Mouse (Mus musculus): ENCODE measurements around the gene Atf6b. TPM values are rescaled to one million over a fixed set of nuclear protein-coding genes. Genes with fewer than 3 reads are reported as not detected.

Gene Atf6b
- total RNA-seq, 2 experiments from 2014 or later: 76.4 to 80.3 TPM

DNA sequence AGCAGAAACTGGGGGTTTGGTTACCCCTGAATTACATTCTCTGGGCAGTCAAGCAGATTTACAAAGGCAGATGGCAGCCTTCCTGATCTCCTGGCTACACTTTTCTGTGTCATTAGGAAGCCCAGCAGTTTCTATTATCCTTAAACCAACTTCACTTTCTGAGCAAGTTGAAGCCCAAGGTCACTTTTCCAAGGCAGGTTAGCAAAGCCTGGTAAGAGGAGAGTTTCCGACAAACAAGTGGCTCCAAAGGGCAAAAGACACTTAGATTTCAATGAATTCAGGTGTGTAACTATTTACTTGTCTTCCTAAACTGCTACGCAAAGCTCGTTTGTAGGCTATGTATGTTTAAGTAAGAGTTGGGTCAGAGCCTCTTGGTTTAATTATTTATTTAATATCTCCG is 3.6 kb upstream of the Atf6b start:
- no peak for DNase-seq (ENCODE audit: low spot score in 2 of 2)
- intact Hi-C loops (cut with DNase I): no loop called here

- DNase-seq (ENCODE audit: low spot score in 2 of 2): no peak
- intact Hi-C loops (cut with DNase I): no loop called here
Observed at GRCm38 (mm10) chr17:34643944-34644343, 3.0 kb upstream of the Atf6b start.

DNA sequence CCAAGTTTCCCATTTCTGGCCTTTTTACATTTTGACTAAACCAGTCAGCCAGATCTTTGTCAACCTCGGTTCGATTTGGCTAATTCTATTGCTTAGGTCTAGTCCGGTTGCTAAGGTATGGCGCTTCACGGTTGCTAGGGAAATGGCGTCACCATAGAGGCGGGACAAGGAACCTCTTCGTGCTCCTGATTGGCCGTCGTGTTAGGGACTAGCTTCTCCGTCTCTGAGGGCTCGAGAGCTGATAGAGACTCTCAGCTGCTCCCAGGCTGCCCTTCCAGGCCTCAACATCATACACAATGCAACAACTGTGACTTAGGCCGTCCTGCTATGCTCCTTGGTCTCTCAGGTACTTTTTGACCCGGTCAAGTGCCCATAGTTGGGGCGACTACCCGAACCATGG is 2.3 kb upstream of the Atf6b start, which contains the start of gene Fkbpl:
Gene Fkbpl (plus strand): TSS at position 157 of the 400 bp plus-strand sequence.
- DNase-seq (ENCODE audit: low spot score in 2 of 2): peak; percentile 98
- intact Hi-C loops (cut with DNase I): no loop called here

DNA sequence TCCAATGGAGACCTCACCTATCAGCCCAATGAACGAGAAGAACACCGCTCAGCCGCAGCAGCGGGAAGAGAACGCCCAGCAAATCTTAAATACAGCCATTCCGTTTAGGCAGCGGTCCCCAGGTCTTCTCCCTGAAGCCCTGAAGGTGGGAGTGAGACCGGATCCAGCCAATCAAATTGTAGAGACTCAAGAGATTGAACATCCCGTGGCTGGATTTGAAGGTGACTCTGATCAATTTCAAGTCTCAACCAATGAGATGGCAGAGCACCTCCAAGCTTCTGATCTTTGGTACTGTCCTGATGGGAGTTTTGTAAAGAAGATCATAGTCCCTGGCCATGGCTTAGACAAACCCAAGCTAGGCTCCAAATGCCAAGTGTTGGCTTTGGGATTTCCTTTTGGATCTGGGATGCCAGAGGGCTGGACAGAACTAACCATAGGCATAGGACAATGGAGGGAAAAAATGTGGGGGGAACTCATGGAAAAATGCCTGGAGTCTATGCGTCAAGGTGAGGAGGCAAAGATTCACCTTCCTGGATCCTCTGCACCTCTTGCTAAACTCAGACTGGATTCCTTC is 1.6 kb upstream of the Atf6b start:
- no peak for DNase-seq (ENCODE audit: low spot score in 2 of 2)
- intact Hi-C loops (cut with DNase I): no loop called here

DNA sequence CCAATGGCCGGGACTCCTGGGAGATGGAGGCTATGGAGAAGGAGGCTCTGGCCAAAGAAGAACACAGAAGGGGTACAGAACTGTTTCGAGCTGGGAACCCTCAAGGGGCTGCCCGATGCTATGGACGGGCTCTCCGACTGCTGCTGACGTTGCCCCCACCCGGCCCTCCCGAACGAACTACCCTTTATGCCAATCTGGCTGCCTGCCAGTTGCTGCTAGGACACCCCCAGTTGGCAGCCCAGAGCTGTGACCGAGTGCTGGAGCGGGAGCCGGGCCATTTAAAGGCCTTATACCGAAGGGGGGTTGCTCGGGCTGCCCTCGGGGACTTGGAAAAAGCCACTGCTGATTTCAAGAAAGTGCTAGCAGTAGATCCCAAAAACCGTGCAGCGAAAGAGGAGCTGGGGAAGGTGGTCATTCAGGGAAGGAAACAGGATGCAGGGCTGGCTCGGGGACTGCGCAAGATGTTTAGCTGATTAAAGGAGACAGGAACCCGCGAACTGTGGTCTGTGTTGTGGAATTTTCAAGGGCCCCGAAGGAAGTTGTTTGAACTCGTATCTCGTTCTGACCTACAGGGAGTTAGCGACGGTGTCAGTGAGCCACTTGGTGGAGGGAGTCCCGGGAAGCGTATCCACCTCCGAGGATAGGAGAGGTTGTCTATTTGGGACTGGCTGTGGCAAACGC is 975 bp upstream of the Atf6b start:
- DNase-seq (ENCODE audit: low spot score in 2 of 2): no peak
- intact Hi-C loops (cut with DNase I): no loop called here

- intact Hi-C loops (cut with DNase I): no loop called here
- no peak for DNase-seq (ENCODE audit: low spot score in 2 of 2)
Observed at GRCm38 (mm10) chr17:34648141-34648890, 1.4 kb downstream of the Atf6b start.

GRCm38 (mm10) chr17:34649106-34649864 is 2.3 kb downstream of the Atf6b start:
- no peak for DNase-seq (ENCODE audit: low spot score in 2 of 2)
- intact Hi-C loops (cut with DNase I): no loop called here

GRCm38 (mm10) chr17:34650781-34651180 is 3.8 kb downstream of the Atf6b start:
- DNase-seq (ENCODE audit: low spot score in 2 of 2): no peak
- intact Hi-C loops (cut with DNase I): loop anchor here (5.0 to 10.0 kb wide), 3 partner anchors 62 to 187 kb away; partner anchors contain the start of genes Cyp21a1, Dxo and Stk19

- no peak for DNase-seq (ENCODE audit: low spot score in 2 of 2)
- intact Hi-C loops (cut with DNase I): loop anchor here (5.0 to 10.0 kb wide), 3 partner anchors 61 to 186 kb away; partner anchors contain the start of genes Cyp21a1, Dxo and Stk19
Observed at GRCm38 (mm10) chr17:34651507-34652221, 4.7 kb downstream of the Atf6b start.

GRCm38 (mm10) chr17:34652546-34652945 is 5.6 kb downstream of the Atf6b start:
- intact Hi-C loops (cut with DNase I): loop anchor here (5.0 to 10.0 kb wide), 3 partner anchors 60 to 185 kb away; partner anchors contain the start of genes Cyp21a1, Dxo and Stk19
- no peak for DNase-seq (ENCODE audit: low spot score in 2 of 2)

GRCm38 (mm10) chr17:34652985-34653384 is 6.0 kb downstream of the Atf6b start:
- intact Hi-C loops (cut with DNase I): loop anchor here (5.0 to 10.0 kb wide), 3 partner anchors 59 to 184 kb away; partner anchors contain the start of genes Cyp21a1, Dxo and Stk19
- no peak for DNase-seq (ENCODE audit: low spot score in 2 of 2)

GRCm38 (mm10) chr17:34653746-34654285 is 6.9 kb downstream of the Atf6b start:
- intact Hi-C loops (cut with DNase I): loop anchor here (5.0 to 10.0 kb wide), 3 partner anchors 58 to 183 kb away; partner anchors contain the start of genes Cyp21a1, Dxo and Stk19
- peak in 1 of 2 experiments; percentile 66 for DNase-seq (ENCODE audit: low spot score in 2 of 2)

DNA sequence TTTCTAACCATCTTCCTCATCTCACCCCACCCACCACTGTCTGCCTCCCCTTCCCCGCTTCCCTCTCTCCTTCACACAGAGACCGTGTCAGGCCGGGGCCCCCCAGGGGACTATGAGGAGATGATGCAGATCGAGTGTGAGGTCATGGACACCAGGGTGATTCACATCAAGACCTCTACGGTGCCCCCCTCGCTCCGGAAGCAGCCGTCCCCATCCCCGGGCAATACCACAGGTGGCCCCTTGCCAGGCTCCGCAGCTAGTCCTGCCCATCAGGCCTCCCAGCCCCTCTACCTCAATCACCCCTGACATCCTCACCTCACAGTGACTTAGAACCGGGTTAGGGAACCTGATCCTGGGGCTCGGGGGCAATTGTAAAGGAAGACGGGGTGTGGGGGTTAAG is 7.4 kb downstream of the Atf6b start:
- no peak for DNase-seq (ENCODE audit: low spot score in 2 of 2)
- intact Hi-C loops (cut with DNase I): loop anchor here (5.0 to 10.0 kb wide), 3 partner anchors 58 to 183 kb away; partner anchors contain the start of genes Cyp21a1, Dxo and Stk19

DNA sequence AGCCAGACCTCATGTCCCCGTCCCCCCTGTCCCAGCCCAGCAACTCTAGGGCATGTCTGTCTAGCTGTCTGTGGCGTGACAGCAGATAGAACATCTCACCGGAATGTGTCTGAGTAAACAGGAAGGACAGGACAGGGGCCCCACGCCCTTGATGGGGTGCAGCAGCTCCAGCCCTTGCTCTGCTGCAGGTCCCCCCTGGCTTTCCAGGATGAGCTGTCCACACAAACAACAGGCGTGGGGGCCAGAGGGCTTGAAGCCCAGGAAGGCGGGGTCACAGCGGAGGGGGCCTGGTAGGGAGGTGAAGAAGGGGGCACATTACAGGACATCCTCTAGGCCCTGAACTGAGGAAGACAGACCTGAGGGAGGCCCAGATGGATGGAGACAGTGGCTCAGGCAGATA is 8.2 kb downstream of the Atf6b start:
- no peak for DNase-seq (ENCODE audit: low spot score in 2 of 2)
- intact Hi-C loops (cut with DNase I): loop anchor here (10.0 kb wide), 1 partner anchor 150 kb away; the partner anchor contains the start of gene Cyp21a1

DNA sequence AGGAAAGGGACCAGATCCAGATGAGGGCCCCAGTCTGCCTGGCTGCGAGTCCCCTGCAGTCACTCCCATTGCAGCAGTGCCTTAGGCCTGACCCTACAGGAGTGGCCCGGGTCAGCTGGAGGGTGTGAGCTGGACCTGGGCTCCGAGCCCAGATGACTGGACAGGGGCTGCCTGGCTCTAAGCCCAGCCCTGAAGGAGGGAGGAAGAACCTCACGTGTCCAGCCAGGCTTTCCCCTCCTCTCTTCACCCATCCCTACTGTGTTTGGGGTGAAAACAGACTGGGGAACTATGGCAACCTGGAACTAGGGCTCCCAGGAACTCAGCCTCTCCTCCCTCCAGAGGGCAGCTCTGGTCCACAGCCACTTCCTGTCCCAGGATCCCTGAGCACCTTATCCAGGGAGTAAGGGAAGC is 8.6 kb downstream of the Atf6b start:
- DNase-seq (ENCODE audit: low spot score in 2 of 2): peak; percentile 58 to 75

GRCm38 (mm10) chr17:34656666-34657065 is 9.7 kb downstream of the Atf6b start:
- no peak for DNase-seq (ENCODE audit: low spot score in 2 of 2)
- intact Hi-C loops (cut with DNase I): loop anchor here (10.0 kb wide), 1 partner anchor 148 kb away; the partner anchor contains the start of gene Cyp21a1

More for the DNA sequence above, 8.6 kb downstream of the Atf6b start:
- intact Hi-C loops (cut with DNase I): loop anchor here (10.0 kb wide), 1 partner anchor 149 kb away; the partner anchor contains the start of gene Cyp21a1

GRCm38 (mm10) chr17:34657271-34657670 is 10.3 kb downstream of the Atf6b start:
- intact Hi-C loops (cut with DNase I): loop anchor here (10.0 kb wide), 1 partner anchor 148 kb away; the partner anchor contains the start of gene Cyp21a1
- no peak for DNase-seq (ENCODE audit: low spot score in 2 of 2)

DNA sequence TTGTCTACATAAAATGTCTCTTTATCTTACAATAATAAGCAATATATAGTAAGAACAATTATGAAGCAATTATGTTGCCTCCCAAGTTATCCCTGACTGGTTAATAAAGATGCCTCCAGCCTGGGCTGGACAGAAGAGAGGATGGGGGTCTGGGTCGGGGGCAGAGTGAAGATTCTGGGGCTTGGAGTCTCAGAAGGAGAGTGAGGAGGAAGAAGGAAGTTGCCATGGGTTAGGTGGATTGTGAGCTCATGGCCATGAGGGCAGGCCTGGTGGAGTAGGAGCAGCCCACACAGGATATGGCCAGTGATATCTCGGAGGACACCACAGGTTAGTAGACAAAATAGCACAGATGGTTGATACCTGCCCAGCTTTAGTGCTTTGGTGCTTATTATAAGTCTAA is 11.2 kb downstream of the Atf6b start:
- intact Hi-C loops (cut with DNase I): loop anchor here (10.0 kb wide), 1 partner anchor 147 kb away; the partner anchor contains the start of gene Cyp21a1
- no peak for DNase-seq (ENCODE audit: low spot score in 2 of 2)

Data from left cerebral cortex, postnatal 14 days (tissue).